Mouse (Mus musculus) olfactory bulb, adult 2 months (tissue): ENCODE measurements around the gene Olfr65.

Experiments used
- CTCF ChIP-seq: fragments of 200-500 bp; IDR thresholded peaks from 2 replicates; pipeline ENCODE4 v1.5.1; 2012; ENCODE audit warnings: low read depth, mild to moderate bottlenecking, low read length, moderate library complexity; ENCODE audit not compliant: insufficient read depth
- POLR2A ChIP-seq: fragments of 200-500 bp; IDR thresholded peaks from 2 replicates; pipeline ENCODE4 v1.6.1; 2012; ENCODE audit warnings: mild to moderate bottlenecking, low read depth, low read length, moderate library complexity; ENCODE audit not compliant: insufficient read depth

- TF ChIP-seq POLR2A (no peak), CTCF (no peak)
Measured at GRCm38 (mm10) chr7:103934264-103934663, 31.0 kb downstream of the Olfr65 start, which contains the start of gene Olfr632.
